Comparison of ENCODE assay signal across 30 mouse cellular contexts in genomic region chr19:8614343-8614742, GRCm38 (mm10). TPM values are rescaled to one million over a fixed set of nuclear protein-coding genes. Genes with fewer than 3 reads are reported as not detected.
"Had no signal": no experiment of that assay in that cellular context is flagged by ENCODE, and none has a peak within 500 bp of the region (broad histone marks: within the 10 kb centered on the region; RNA-seq: fewer than 3 reads in every experiment).

No protein-coding gene starts in this region.

- ATAC-seq: liver, embryonic 12.5 days; midbrain, embryonic 15.5 days had no signal

- H3K9ac ChIP-seq: kidney, embryonic 15.5 days; limb, embryonic 13.5 days; liver, embryonic 12.5 days; liver, embryonic 15.5 days; lung, embryonic 15.5 days; midbrain, embryonic 15.5 days; neural tube, embryonic 12.5 days; stomach, embryonic 15.5 days had no signal

- H3K4me1 ChIP-seq: limb, embryonic 10.5 days; liver, embryonic 12.5 days; liver, embryonic 15.5 days; lung, embryonic 15.5 days; megakaryocyte, embryonic 14.5 days; midbrain, embryonic 15.5 days; neural tube, embryonic 12.5 days; stomach, embryonic 15.5 days had no signal

- H3K36me3 ChIP-seq: kidney, embryonic 15.5 days; limb, embryonic 10.5 days; limb, embryonic 13.5 days; liver, embryonic 12.5 days; liver, embryonic 15.5 days; lung, embryonic 15.5 days; midbrain, embryonic 15.5 days; neural tube, embryonic 12.5 days; stomach, embryonic 15.5 days had no signal

- H3K27ac ChIP-seq: kidney, embryonic 15.5 days; layer of hippocampus, adult 2 months; limb, embryonic 10.5 days; limb, embryonic 13.5 days; liver, embryonic 12.5 days; liver, embryonic 15.5 days; lung, embryonic 15.5 days; midbrain, embryonic 15.5 days; neural tube, embryonic 12.5 days; stomach, embryonic 15.5 days had no signal

- H3K9me3 ChIP-seq: kidney, embryonic 15.5 days; limb, embryonic 10.5 days; limb, embryonic 13.5 days; liver, embryonic 12.5 days; liver, embryonic 15.5 days; lung, embryonic 15.5 days; megakaryocyte, embryonic 14.5 days; midbrain, embryonic 15.5 days; neural tube, embryonic 12.5 days; stomach, embryonic 15.5 days had no signal

- H3K4me2 ChIP-seq: kidney, embryonic 15.5 days; limb, embryonic 13.5 days; liver, embryonic 12.5 days; liver, embryonic 15.5 days; lung, embryonic 15.5 days; midbrain, embryonic 11.5 days; midbrain, embryonic 15.5 days; neural tube, embryonic 12.5 days; stomach, embryonic 15.5 days had no signal

- H3K4me3 ChIP-seq: kidney, embryonic 15.5 days; layer of hippocampus, adult 2 months; limb, embryonic 10.5 days; limb, embryonic 13.5 days; liver, embryonic 12.5 days; liver, embryonic 15.5 days; lung, embryonic 15.5 days; megakaryocyte, embryonic 14.5 days; midbrain, embryonic 15.5 days; myocyte; neural tube, embryonic 12.5 days; stomach, embryonic 15.5 days had no signal

- DNase-seq: kidney, adult 18-20 months; kidney, postnatal 10 days; kidney, postnatal 36 days; layer of hippocampus, adult 9-11 months; liver; lung, adult 18-20 months; lung, postnatal 10 days; lung, postnatal 36 days; retina, postnatal 1 day; right cerebral cortex, postnatal 25 days; spleen, adult 18-20 months; thymus, adult 18-20 months; thymus, postnatal 36 days had no signal

- H3K27me3 ChIP-seq: kidney, embryonic 15.5 days; limb, embryonic 13.5 days; midbrain, embryonic 15.5 days; neural tube, embryonic 12.5 days; stomach, embryonic 15.5 days had no signal

RNA-seq across cellular contexts. Expression of gene Slc22a6, which starts 3.5 kb away (rescaled TPM):
- total RNA-seq: monocyte, adult 5-6 weeks; neutrophil, adult 5-6 weeks had no signal
- polyA plus RNA-seq: limb, embryonic 10.5 days; limb, embryonic 13.5 days; liver, embryonic 12.5 days; myocyte; stomach, embryonic 15.5 days; testis, adult 2 months; urinary bladder, adult 2 months had no signal

RNA-seq across cellular contexts. Expression of gene Slc22a8, which starts 23.3 kb away (rescaled TPM):
- total RNA-seq: monocyte, adult 5-6 weeks; neutrophil, adult 5-6 weeks had no signal
- polyA plus RNA-seq: limb, embryonic 10.5 days; limb, embryonic 13.5 days; myocyte; urinary bladder, adult 2 months had no signal

RNA-seq across cellular contexts. Expression of gene Chrm1, which starts 49.2 kb away (rescaled TPM):
- total RNA-seq: monocyte, adult 5-6 weeks; neutrophil, adult 5-6 weeks had no signal
- polyA plus RNA-seq: liver, embryonic 12.5 days; myocyte had no signal
